Mouse (Mus musculus) embryonic fibroblast, embryonic 13.5 days (primary cell): ENCODE results near the gene Ror2.

Source experiments
- CTCF ChIP-seq: IDR thresholded peaks from 2 replicates; pipeline ENCODE4 v1.5.1; 2011; ENCODE audit warnings: mild to moderate bottlenecking, control low read depth, low read length, moderate library complexity, borderline replicate concordance; ENCODE audit not compliant: insufficient read depth
- POLR2A ChIP-seq: IDR thresholded peaks from 2 replicates; pipeline ENCODE4 v1.6.1; 2011; ENCODE audit warnings: low read depth, mild to moderate bottlenecking, control low read depth, low read length, moderate library complexity

- TF ChIP-seq CTCF (no peak), POLR2A (no peak)
Measured at GRCm38 (mm10) chr13:53266543-53266951, 19.4 kb downstream of the Ror2 start.
